Mouse (Mus musculus) hindbrain, postnatal 0 days (tissue): ENCODE data around the gene Pcmt1. TPM values are rescaled to one million over a fixed set of nuclear protein-coding genes. Genes with fewer than 3 reads are reported as not detected.

Source experiments
- ATAC-seq: fragments of 200-750 bp; cut with Nextera tagmentation; 2 replicates; pipeline ENCODE4 v1.8.0; 2017; ENCODE audit warnings: mild to moderate bottlenecking, moderate TSS enrichment, moderate library complexity
- DNase-seq: peaks from one replicate; pipeline ENCODE4 v3.0.0-alpha.2; 2015; ENCODE audit warnings: low spot score
- H3K27ac ChIP-seq: fragments of 300-500 bp; sonication (generic); 2 replicates; pipeline ENCODE4 v1.5.1; 2014; ENCODE audit warnings: mild to moderate bottlenecking
- H3K27me3 ChIP-seq: fragments of 300-500 bp; sonication (generic); 2 replicates; pipeline ENCODE4 v1.6.1; 2014; ENCODE audit warnings: low read length, mixed read lengths; ENCODE audit not compliant: insufficient read depth
- H3K36me3 ChIP-seq: fragments of 300-500 bp; sonication (generic); 2 replicates; pipeline ENCODE4 v1.6.1; 2014; ENCODE audit warnings: low read length, mixed read lengths; ENCODE audit not compliant: insufficient read depth
- H3K4me1 ChIP-seq: fragments of 300-500 bp; sonication (generic); 2 replicates; pipeline ENCODE4 v1.6.1; 2014; ENCODE audit warnings: antibody characterized with exemption, low read length, mixed read lengths; ENCODE audit not compliant: insufficient read depth
- H3K4me2 ChIP-seq: fragments of 300-500 bp; sonication (generic); 2 replicates; pipeline ENCODE4 v1.6.1; 2014; ENCODE audit warnings: low read depth, mild to moderate bottlenecking, low read length, moderate library complexity, mixed read lengths
- H3K4me3 ChIP-seq: fragments of 300-500 bp; sonication (generic); 2 replicates; pipeline ENCODE4 v1.5.1; 2014; ENCODE audit warnings: low read length
- H3K9ac ChIP-seq: fragments of 300-500 bp; sonication (generic); replicated peaks from 2 replicates; pipeline ENCODE4 v1.6.1; 2014; ENCODE audit warnings: mild to moderate bottlenecking, low read length, moderate library complexity, mixed read lengths
- H3K9me3 ChIP-seq: fragments of 300-500 bp; sonication (generic); 2 replicates; pipeline ENCODE4 v1.6.1; 2016; ENCODE audit warnings: low read length, mixed read lengths
- CTCF ChIP-seq: IDR thresholded peaks from 2 replicates; pipeline ENCODE4 v1.5.1; 2016; ENCODE audit warnings: antibody characterized with exemption, control low read depth, low read depth
- WGBS: fragments of 180-500 bp; shearing (Covaris S2); extraction: QIAGEN DNeasy Blood & Tissue Kit; methylation state at CpG from one replicate; pipeline ENCODE4 v1.1.7; 2014; 5-methylcytosine and 5-hydroxymethylcytosine counted together
- polyA plus RNA-seq: library from polyadenylated mRNA; unstranded; fragments of >200 nt; fragmentation: Nextera tagmentation; extraction: Ambion mirVana; gene quantifications from 2 replicates; pipeline ENCODE4 v1.2.1, GENCODE M21; 2015
- total RNA-seq: library from RNA; depleted of rRNA; stranded (reverse); fragments of >200 nt; gene quantifications from 2 replicates; pipeline ENCODE4 v1.2.3, GENCODE M21; 2014; rRNA removed

Pcmt1 gene
- total and polyA plus RNA-seq, 2 experiments from 2014 or later, result 65.7 to 202 TPM

- Histone ChIP-seq H3K27ac (peak overlapping the region; percentile 11; the same call in 1 of the 2 replicates), H3K27me3 (no peaks in the 10 kb centered on the region), H3K9ac (no peak overlapping the region), H3K4me2 (no peak overlapping the region), H3K4me1 (no peaks in the 10 kb centered on the region), H3K36me3 (no peaks in the 10 kb centered on the region), H3K9me3 (no peaks in the 10 kb centered on the region), H3K4me3 (no peak overlapping the region)
- no peak for TF ChIP-seq CTCF
- DNase-seq, result peak; percentile 42
- ATAC-seq, result peak; percentile 84
- WGBS, result 28% methylated on average over 11 of the region's 11 CpGs
Observed at GRCm38 (mm10) chr10:7582157-7582890, 98.6 kb downstream of the Pcmt1 start.

GRCm38 (mm10) chr10:7581401-7581800, 99.5 kb downstream of the Pcmt1 start:
- no peaks in the 10 kb centered on the region for H3K9me3 ChIP-seq
- H3K4me3 ChIP-seq, result no peak overlapping the region
- DNase-seq (no peak), ATAC-seq (no peak)
- TF ChIP-seq CTCF, result no peak
- no peaks in the 10 kb centered on the region for H3K4me1 ChIP-seq
- no peaks in the 10 kb centered on the region for H3K36me3 ChIP-seq
- no peak overlapping the region for H3K4me2 ChIP-seq
- WGBS, result 93% methylated on average over 2 of the region's 2 CpGs
- H3K27ac ChIP-seq, result no peak overlapping the region
- H3K27me3 ChIP-seq, result no peaks in the 10 kb centered on the region
- H3K9ac ChIP-seq, result no peak overlapping the region

Other genes with a start within 250 kb of the Pcmt1 start
- 2.4 and 7.1 TPM in 2 replicates for gene Ulbp1, start 207.5 kb downstream of the Pcmt1 start, total RNA-seq
- gene Ulbp1, start 207.5 kb downstream of the Pcmt1 start, polyA plus RNA-seq, result 0.61 and 0.67 TPM in 2 replicates
- gene Lrp11, start 91.3 kb downstream of the Pcmt1 start, total RNA-seq, result 162 and 204 TPM in 2 replicates
- gene Lrp11, start 91.3 kb downstream of the Pcmt1 start, polyA plus RNA-seq, result 55.4 and 56.1 TPM in 2 replicates
- 10.2 and 11.6 TPM in 2 replicates for gene Nup43, start 13.6 kb downstream of the Pcmt1 start, total RNA-seq
- gene Nup43, start 13.6 kb downstream of the Pcmt1 start, polyA plus RNA-seq, result 20.2 and 20.9 TPM in 2 replicates
- 39.2 and 41.0 TPM in 2 replicates for gene Lats1, start 78 bp upstream of the Pcmt1 start, total RNA-seq
- 5.7 and 7.1 TPM in 2 replicates for gene Lats1, start 78 bp upstream of the Pcmt1 start, polyA plus RNA-seq
- gene Katna1, start 44.9 kb upstream of the Pcmt1 start, total RNA-seq, result 5.2 and 11.2 TPM in 2 replicates
- 18.6 and 26.0 TPM in 2 replicates for gene Katna1, start 44.9 kb upstream of the Pcmt1 start, polyA plus RNA-seq
- gene Ginm1, start 111.7 kb upstream of the Pcmt1 start, total RNA-seq, result 14.6 and 24.2 TPM in 2 replicates
- gene Ginm1, start 111.7 kb upstream of the Pcmt1 start, polyA plus RNA-seq, result 78.8 and 83.6 TPM in 2 replicates
- gene Ppil4, start 111.8 kb upstream of the Pcmt1 start, total RNA-seq, result 17.9 and 18.0 TPM in 2 replicates
- 42.7 and 43.3 TPM in 2 replicates for gene Ppil4, start 111.8 kb upstream of the Pcmt1 start, polyA plus RNA-seq
- 0.10 TPM in 1 of 2 replicates, not detected in the other for gene Zc3h12d, start 151.3 kb upstream of the Pcmt1 start, total RNA-seq
- 0.23 and 0.28 TPM in 2 replicates for gene Zc3h12d, start 151.3 kb upstream of the Pcmt1 start, polyA plus RNA-seq